Mouse (Mus musculus) megakaryocyte, embryonic 14.5 days (primary cell): ENCODE measurements around the gene Nsg1.

Source experiments
- FLI1 ChIP-seq: IDR thresholded peaks from 2 replicates; pipeline ENCODE4 v1.6.1; 2012; ENCODE audit warnings: low read length, inconsistent platforms, mixed read lengths
- GATA1 ChIP-seq: IDR thresholded peaks from 3 replicates; pipeline ENCODE4 v1.6.1; 2012; ENCODE audit warnings: mixed read lengths, low read length, inconsistent platforms, borderline replicate concordance

GRCm38 (mm10) chr5:38199686-38200085, 40.0 kb upstream of the Nsg1 start:
- no peak for TF ChIP-seq GATA1
- no peak for TF ChIP-seq FLI1
